Mouse (Mus musculus): ENCODE data around the gene Pard3b. TPM values are rescaled to one million over a fixed set of nuclear protein-coding genes. Genes with fewer than 3 reads are reported as not detected.

Gene Pard3b
- polyA plus RNA-seq, 2 experiments: 0.44 to 1.4 TPM

DNA sequence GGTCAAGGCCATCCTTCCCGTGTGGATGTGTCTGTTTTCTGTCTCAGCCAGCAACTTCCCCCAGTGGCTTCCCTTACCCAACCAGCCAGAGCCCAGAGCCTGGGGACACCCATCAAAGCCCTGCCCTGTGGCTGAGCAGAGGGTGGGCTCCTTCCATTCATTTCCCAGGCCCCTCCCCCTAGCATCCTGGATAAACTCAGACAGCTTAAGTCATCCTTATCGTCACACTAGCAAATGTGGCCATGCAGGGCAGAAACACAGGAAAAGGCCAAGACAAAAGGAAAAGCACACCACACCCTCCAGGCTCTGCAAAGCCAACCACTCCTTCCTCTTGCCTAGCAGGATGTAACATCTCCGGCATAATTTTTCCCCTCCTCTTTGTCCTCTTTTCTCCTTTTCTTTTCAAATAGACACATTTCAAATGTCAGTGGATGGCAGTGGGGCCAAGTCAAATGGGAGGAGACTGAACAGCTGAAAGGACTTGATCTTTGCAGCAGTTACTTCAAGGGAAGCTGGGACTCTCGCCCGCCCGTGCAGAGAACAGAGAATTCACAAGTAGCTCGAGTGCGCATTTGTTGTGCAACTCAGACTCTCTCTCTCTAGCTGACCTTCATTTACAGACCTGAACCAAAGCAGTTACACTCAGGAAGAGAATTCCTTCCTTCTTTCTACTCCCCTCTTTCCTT, 1026.5 kb downstream of the Pard3b start:
- H3K36me3 ChIP-seq (replicated peaks; ENCODE audit: control insufficient read depth, insufficient read depth, low read depth): no peaks in the 10 kb centered on the region
- H3K9ac ChIP-seq (replicated peaks): no peak overlapping the region
- no peak overlapping the region for H3K4me3 ChIP-seq (ENCODE audit: insufficient read depth in 1 of 2, low read depth in 2 of 2, low read length in 2 of 2)
- H3K27me3 ChIP-seq (ENCODE audit: control insufficient read depth, insufficient read depth, low read length): no peaks in the 10 kb centered on the region
- 30% methylated on average over 8 of the region's 8 CpGs for whole genome bisulfite sequencing (ENCODE audit: insufficient replicate concordance)
- H3K27ac ChIP-seq: no peak overlapping the region
- H3K4me1 ChIP-seq (replicated peaks; ENCODE audit: control insufficient read depth in 2 of 2, insufficient read depth in 2 of 2, low read length in 1 of 2): no peaks in the 10 kb centered on the region
- H3K9me3 ChIP-seq (ENCODE audit: control insufficient read depth, low read length): no peaks in the 10 kb centered on the region
- ATAC-seq (ENCODE audit: insufficient read depth): no peak
- no peak overlapping the region for H3K4me2 ChIP-seq (ENCODE audit: low read depth)
- TF ChIP-seq CTCF (IDR thresholded peaks at IDR 0.05; ENCODE audit: low read depth) (no peak), EP300 (IDR thresholded peaks at IDR 0.05; ENCODE audit: low read depth) (no peak)
- no peak for DNase-seq (ENCODE audit: low read depth in 3 of 3, low spot score in 3 of 3)

DNA sequence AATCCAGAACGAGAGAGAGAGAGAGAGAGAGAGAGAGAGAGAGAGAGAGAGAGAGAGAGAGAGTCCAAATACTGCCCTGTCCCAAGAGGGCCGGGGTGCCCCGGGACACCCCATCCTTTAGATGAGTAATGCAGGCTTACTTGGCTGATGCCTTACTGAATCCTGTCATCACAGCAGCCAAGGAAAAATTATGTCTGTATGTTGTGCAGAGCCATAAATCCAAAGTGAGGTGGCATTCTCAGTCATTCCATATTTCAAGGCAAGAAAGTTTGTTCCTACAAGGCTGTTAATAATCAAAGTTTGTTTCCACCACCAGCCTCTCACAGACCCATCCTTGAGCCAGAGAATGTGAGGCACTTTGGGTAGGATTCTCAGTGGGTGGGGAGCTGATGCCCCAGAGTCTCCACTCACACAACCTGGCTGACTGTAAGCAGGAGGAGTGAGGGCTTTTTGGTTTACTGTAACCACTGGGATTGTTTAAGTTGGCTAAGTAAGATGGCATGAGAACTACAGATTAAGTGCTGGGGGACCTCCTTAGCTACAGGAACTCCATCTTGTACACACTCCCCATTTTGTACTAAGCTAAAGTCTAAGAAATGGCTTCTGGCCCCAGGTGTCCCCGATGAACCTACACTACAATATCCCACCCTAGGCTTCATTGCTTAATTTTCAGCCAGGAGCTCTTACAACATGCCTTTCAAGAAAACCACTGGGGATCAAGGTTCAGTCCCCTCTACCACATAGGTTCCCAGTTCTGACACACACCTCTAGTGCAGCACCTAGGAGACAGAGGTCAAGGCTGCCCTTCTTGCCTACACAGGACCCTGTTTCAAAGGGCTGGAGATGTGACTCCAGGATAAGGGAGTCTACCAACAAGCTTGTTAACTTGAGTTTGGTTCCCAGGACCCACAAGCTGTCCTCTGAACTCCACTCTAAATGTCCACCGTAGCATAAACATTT, 1027.4 kb downstream of the Pard3b start:
- Histone ChIP-seq H3K4me1 (replicated peaks; ENCODE audit: control insufficient read depth in 2 of 2, insufficient read depth in 2 of 2, low read length in 1 of 2) (no peaks in the 10 kb centered on the region), H3K9ac (replicated peaks) (no peak overlapping the region), H3K4me3 (ENCODE audit: insufficient read depth in 1 of 2, low read depth in 2 of 2, low read length in 2 of 2) (no peak overlapping the region), H3K27me3 (ENCODE audit: control insufficient read depth, insufficient read depth, low read length) (no peaks in the 10 kb centered on the region), H3K36me3 (replicated peaks; ENCODE audit: control insufficient read depth, insufficient read depth, low read depth) (no peaks in the 10 kb centered on the region), H3K4me2 (ENCODE audit: low read depth) (no peak overlapping the region), H3K9me3 (ENCODE audit: control insufficient read depth, low read length) (no peaks in the 10 kb centered on the region), H3K27ac (no peak overlapping the region)
- WGBS (ENCODE audit: insufficient replicate concordance): 59% methylated on average over 5 of the region's 5 CpGs
- ATAC-seq (ENCODE audit: insufficient read depth): no peak
- TF ChIP-seq CTCF (IDR thresholded peaks at IDR 0.05; ENCODE audit: low read depth) (no peak), EP300 (IDR thresholded peaks at IDR 0.05; ENCODE audit: low read depth) (no peak)
- DNase-seq (ENCODE audit: low read depth in 3 of 3, low spot score in 3 of 3): no peak

DNA sequence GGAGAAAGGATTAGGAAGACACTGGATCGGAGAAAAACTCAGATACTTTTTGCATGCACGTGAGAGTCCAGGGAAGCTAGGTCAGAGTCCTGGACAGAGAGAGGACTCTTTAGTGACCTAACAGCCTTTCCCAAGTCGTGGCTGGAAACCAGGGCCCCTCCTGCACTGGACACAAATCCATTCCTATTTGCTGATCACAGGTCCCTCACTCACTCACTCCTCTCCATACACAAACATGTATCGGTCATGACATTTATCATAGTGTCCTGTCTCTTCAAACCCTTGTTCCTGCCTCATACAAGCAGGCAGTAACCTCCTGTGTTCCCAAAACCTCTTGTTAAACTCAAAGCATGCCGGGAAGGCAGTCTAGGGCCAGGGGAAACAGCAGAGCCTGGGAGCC, 1028.2 kb downstream of the Pard3b start:
- H3K36me3 ChIP-seq (replicated peaks; ENCODE audit: control insufficient read depth, insufficient read depth, low read depth): no peaks in the 10 kb centered on the region
- H3K9ac ChIP-seq (replicated peaks): no peak overlapping the region
- H3K27me3 ChIP-seq (ENCODE audit: control insufficient read depth, insufficient read depth, low read length): no peaks in the 10 kb centered on the region
- DNase-seq (ENCODE audit: low read depth in 3 of 3, low spot score in 3 of 3): no peak
- no peak overlapping the region for H3K27ac ChIP-seq
- H3K4me2 ChIP-seq (ENCODE audit: low read depth): no peak overlapping the region
- no peaks in the 10 kb centered on the region for H3K9me3 ChIP-seq (ENCODE audit: control insufficient read depth, low read length)
- no peak overlapping the region for H3K4me3 ChIP-seq (ENCODE audit: insufficient read depth in 1 of 2, low read depth in 2 of 2, low read length in 2 of 2)
- TF ChIP-seq EP300 (IDR thresholded peaks at IDR 0.05; ENCODE audit: low read depth) (no peak), CTCF (IDR thresholded peaks at IDR 0.05; ENCODE audit: low read depth) (no peak)
- ATAC-seq (ENCODE audit: insufficient read depth): no peak
- H3K4me1 ChIP-seq (replicated peaks; ENCODE audit: control insufficient read depth in 2 of 2, insufficient read depth in 2 of 2, low read length in 1 of 2): no peaks in the 10 kb centered on the region
- WGBS (ENCODE audit: insufficient replicate concordance): 60% methylated on average over 5 of the region's 5 CpGs

DNA sequence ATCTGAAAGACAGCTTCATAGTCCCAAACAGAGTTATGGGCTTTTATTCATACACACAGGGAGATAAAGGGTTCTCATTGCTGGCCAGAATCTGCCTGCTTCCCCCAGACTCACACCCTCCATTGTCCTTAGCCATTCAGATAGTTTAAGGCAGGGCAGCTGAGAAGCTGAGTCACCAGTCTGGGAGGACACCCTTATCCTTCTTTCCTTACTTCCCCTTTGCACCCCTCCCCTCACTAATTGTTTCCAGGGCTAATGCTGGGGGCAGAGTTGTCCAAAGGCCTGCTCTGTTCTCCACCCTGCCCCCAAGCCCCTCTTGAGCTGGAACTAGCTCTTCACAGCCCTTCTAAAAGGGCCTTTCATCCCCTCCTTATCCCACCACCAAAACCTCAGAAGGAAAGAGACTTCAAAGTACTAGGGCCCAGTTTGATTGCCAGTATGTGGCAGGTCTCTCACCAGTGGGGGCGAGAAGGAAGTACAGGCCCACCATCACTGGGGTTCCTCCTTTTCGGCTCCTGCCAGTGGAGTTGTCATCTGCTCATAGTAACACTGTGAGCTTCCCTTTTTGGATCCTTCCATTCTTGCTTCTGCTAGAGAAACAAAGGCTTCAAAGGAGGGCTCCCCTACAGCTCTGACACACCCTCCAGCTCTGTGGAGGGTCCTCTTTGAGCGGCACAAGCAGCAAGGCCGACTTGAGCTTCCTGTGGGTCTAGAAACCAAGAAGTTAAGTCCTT, 1040.2 kb downstream of the Pard3b start:
- no peak for ATAC-seq (ENCODE audit: insufficient read depth)
- H3K27ac ChIP-seq: no peak overlapping the region
- H3K9ac ChIP-seq (replicated peaks): no peak overlapping the region
- H3K4me2 ChIP-seq (ENCODE audit: low read depth): no peak overlapping the region
- no peaks in the 10 kb centered on the region for H3K9me3 ChIP-seq (ENCODE audit: control insufficient read depth, low read length)
- no peaks in the 10 kb centered on the region for H3K27me3 ChIP-seq (ENCODE audit: control insufficient read depth, insufficient read depth, low read length)
- DNase-seq (ENCODE audit: low read depth in 3 of 3, low spot score in 3 of 3): no peak
- H3K36me3 ChIP-seq (replicated peaks; ENCODE audit: control insufficient read depth, insufficient read depth, low read depth): no peaks in the 10 kb centered on the region
- 13% methylated on average over 4 of the region's 4 CpGs for WGBS (ENCODE audit: insufficient replicate concordance)
- peaks cover 0 to 6% of the 10 kb centered on the region in 2 experiments; a peak in 1 of 4 replicates for H3K4me1 ChIP-seq (replicated peaks; ENCODE audit: control insufficient read depth in 2 of 2, insufficient read depth in 2 of 2, low read length in 1 of 2)
- TF ChIP-seq CTCF (IDR thresholded peaks at IDR 0.05; ENCODE audit: low read depth) (no peak), EP300 (IDR thresholded peaks at IDR 0.05; ENCODE audit: low read depth) (no peak)
- H3K4me3 ChIP-seq (ENCODE audit: insufficient read depth in 1 of 2, low read depth in 2 of 2, low read length in 2 of 2): no peak overlapping the region
